Mouse (Mus musculus) lung, embryonic 16.5 days (tissue): ENCODE measurements around the gene Otol1. TPM values are rescaled to one million over a fixed set of nuclear protein-coding genes. Genes with fewer than 3 reads are reported as not detected.

Experiments
- ATAC-seq: fragments of 200-750 bp; cut with Nextera tagmentation; 2 replicates; pipeline ENCODE4 v1.8.0; 2017; ENCODE audit warnings: low read depth, mild to moderate bottlenecking, moderate library complexity
- H3K27ac ChIP-seq: fragments of 300-500 bp; sonication (generic); 2 replicates; pipeline ENCODE4 v1.5.1; 2014; ENCODE audit warnings: mild to moderate bottlenecking, control low read depth, low read length
- H3K27me3 ChIP-seq: fragments of 300-500 bp; sonication (generic); 2 replicates; pipeline ENCODE4 v1.6.1; 2014; ENCODE audit warnings: low read depth, low read length, mixed read lengths; ENCODE audit not compliant: control insufficient read depth, insufficient read depth
- H3K36me3 ChIP-seq: fragments of 300-500 bp; sonication (generic); 2 replicates; pipeline ENCODE4 v1.6.1; 2014; ENCODE audit warnings: low read length; ENCODE audit not compliant: control insufficient read depth, insufficient read depth
- H3K4me1 ChIP-seq: fragments of 300-500 bp; sonication (generic); replicated peaks from 2 replicates; pipeline ENCODE4 v1.6.1; 2014; ENCODE audit warnings: low read length, mixed read lengths; ENCODE audit not compliant: control insufficient read depth, insufficient read depth
- H3K4me2 ChIP-seq: fragments of 300-500 bp; sonication (generic); 2 replicates; pipeline ENCODE4 v1.6.1; 2014; ENCODE audit warnings: low read depth, low read length, control low read depth
- H3K4me3 ChIP-seq: fragments of 300-500 bp; sonication (generic); 2 replicates; pipeline ENCODE4 v1.5.1; 2014; ENCODE audit warnings: mild to moderate bottlenecking, low read length, control low read depth
- H3K9ac ChIP-seq: fragments of 300-500 bp; sonication (generic); 2 replicates; pipeline ENCODE4 v1.6.1; 2014; ENCODE audit warnings: low read length, control low read depth
- H3K9me3 ChIP-seq: fragments of 300-500 bp; sonication (generic); 2 replicates; pipeline ENCODE4 v1.6.1; 2016; ENCODE audit warnings: low read length; ENCODE audit not compliant: control insufficient read depth
- WGBS: fragments of 180-500 bp; shearing (Covaris S2); extraction: QIAGEN DNeasy Blood & Tissue Kit; methylation state at CpG from one replicate; pipeline ENCODE4 v1.1.7; 2014; 5-methylcytosine and 5-hydroxymethylcytosine counted together
- polyA plus RNA-seq: library from polyadenylated mRNA; unstranded; fragments of >200 nt; fragmentation: Nextera tagmentation; extraction: Ambion mirVana; gene quantifications from 2 replicates; pipeline ENCODE4 v1.2.1, GENCODE M21; 2015

Gene Otol1
- not detected in 2 replicates for polyA plus RNA-seq

DNA sequence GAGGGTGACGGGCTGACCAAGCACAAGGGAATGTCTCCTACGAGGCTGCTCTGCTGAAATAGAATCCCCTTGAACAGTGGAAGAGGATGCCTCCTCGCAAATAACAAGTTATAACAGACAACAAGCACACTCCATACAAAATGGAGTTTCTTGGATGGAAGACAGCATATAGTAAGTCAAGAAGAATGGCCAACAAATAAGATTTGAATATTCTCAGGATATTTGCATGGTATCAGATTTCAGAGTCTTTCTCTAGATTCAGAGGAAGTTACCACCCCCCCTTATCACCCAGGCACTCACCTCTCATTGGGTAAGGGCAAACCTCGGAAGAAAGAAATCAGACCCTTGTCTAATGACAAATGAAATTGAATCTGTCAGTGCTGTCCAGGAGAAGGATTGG lies at the start of gene Otol1:
Gene Otol1 (plus strand): TSS at position 301 of the 400 bp plus-strand sequence.
- Histone ChIP-seq H3K9me3 (no peaks in the 10 kb centered on the region), H3K4me2 (no peak within 1 kb of the TSS), H3K4me1 (no peaks in the 10 kb centered on the region), H3K27me3 (no peaks in the 10 kb centered on the region), H3K9ac (no peak within 1 kb of the TSS), H3K36me3 (no peaks in the 10 kb centered on the region), H3K27ac (no peak within 1 kb of the TSS), H3K4me3 (no peak within 1 kb of the TSS)
- 59% methylated on average over 4 of the region's 4 CpGs for WGBS
- ATAC-seq = no peak

DNA sequence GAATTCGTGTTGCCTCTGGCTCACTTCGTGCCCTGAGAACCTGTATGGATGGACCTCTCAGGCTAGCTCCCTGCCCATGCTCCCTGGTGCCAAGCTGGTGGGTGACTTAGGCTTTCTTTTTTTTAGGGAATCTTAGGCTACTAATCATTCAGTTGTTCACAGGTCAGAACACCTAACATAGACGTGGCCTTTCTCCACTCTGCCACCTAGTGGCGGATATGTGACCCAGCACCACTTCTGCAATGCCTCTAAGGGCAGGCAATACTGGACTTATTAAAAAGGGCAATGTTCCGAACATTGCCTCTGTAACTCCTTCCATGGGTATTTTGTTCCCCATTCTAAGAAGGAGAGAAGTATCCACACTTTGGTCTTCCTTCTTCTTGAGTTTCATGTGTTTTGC lies 45.2 kb upstream of the Otol1 start:
- no peak overlapping the region for H3K27ac ChIP-seq
- no peak overlapping the region for H3K9ac ChIP-seq
- no peaks in the 10 kb centered on the region for H3K4me1 ChIP-seq
- WGBS = 54% methylated on average over 5 of the region's 5 CpGs
- H3K9me3 ChIP-seq = no peaks in the 10 kb centered on the region
- no peak for ATAC-seq
- no peak overlapping the region for H3K4me2 ChIP-seq
- no peaks in the 10 kb centered on the region for H3K27me3 ChIP-seq
- no peaks in the 10 kb centered on the region for H3K36me3 ChIP-seq
- no peak overlapping the region for H3K4me3 ChIP-seq

DNA sequence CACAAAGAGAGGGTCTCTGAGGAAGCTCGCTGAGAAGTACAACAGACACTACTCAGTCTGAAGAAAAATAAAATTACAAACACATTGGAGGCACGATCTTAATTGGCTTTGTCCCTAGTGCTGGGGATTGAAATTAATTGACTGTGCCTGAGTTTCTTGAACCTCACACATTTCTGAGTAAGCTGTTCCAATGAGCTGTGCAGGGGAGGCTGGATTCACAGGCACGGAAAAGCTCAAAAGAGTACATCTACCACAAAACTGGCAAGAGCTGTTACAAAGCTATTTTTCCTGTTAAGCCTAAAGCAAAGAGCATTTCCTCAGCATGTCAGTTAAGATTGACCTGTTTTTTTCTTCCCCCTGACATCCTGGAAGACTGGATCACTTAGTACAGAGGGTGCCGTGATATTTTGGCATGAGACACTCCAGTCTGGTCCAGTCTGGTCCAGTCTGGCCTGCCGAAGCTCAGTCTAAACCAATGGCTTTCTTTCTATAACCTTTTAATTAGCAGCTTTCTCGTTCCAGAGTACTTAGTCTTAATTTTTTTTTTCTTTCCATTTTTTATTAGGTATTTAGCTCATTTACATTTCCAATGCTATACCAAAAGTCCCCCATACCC lies 35.8 kb upstream of the Otol1 start:
- Histone ChIP-seq H3K4me2 (no peak overlapping the region), H3K36me3 (no peaks in the 10 kb centered on the region), H3K4me3 (no peak overlapping the region), H3K27me3 (no peaks in the 10 kb centered on the region), H3K9me3 (no peaks in the 10 kb centered on the region), H3K4me1 (no peaks in the 10 kb centered on the region), H3K27ac (no peak overlapping the region), H3K9ac (no peak overlapping the region)
- 75% methylated on average over 6 of the region's 6 CpGs for WGBS
- ATAC-seq = no peak

DNA sequence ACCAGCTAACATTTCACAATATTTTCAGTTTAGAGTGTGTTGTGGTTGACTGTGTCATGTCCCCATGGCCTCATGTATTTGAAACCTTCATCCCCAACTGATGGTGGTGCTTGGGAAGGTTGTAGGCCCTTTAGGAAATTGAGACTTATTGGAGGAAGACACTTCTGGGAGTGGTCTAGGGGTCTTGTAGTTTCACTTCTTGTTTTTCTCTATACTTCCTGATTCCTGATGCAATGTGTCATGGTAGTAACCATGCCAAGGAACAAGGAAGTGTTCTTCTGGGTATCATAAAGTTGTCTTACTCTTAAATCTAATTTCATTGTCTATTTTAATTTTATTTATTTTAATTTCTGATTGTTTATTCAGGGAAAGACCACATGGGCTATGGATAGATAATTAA lies 29.3 kb upstream of the Otol1 start:
- no peak overlapping the region for H3K27ac ChIP-seq
- ATAC-seq = no peak
- H3K4me1 ChIP-seq = no peaks in the 10 kb centered on the region
- H3K27me3 ChIP-seq = no peaks in the 10 kb centered on the region
- no peak overlapping the region for H3K4me3 ChIP-seq
- H3K36me3 ChIP-seq = no peaks in the 10 kb centered on the region
- H3K9me3 ChIP-seq = peaks cover 2% of the 10 kb centered on the region; the same call in 1 of the 2 replicates
- no peak overlapping the region for H3K9ac ChIP-seq
- H3K4me2 ChIP-seq = no peak overlapping the region

DNA sequence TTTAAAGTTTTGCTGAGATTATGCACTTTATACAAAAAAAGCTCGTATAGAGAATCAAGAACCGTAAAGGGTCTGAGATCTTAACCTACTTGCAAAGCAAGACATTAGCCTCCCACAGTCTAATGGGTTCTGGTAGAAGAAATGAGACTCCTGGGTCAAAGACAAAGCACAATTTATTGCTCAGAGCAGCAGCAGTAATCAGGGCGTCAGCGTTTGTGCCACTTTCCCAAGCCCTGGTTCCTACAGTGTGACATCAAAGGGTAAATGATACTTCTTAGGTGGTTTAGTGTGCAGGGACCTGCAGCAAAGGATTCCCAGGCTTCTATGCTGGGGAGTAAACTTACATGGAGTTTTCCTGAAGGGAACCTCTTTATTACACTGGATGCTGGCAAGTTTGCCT lies 13.6 kb upstream of the Otol1 start:
- no peaks in the 10 kb centered on the region for H3K36me3 ChIP-seq
- ATAC-seq = no peak
- no peak overlapping the region for H3K27ac ChIP-seq
- WGBS = 70% methylated on average over 4 of the region's 4 CpGs
- no peak overlapping the region for H3K9ac ChIP-seq
- no peak overlapping the region for H3K4me3 ChIP-seq
- no peaks in the 10 kb centered on the region for H3K4me1 ChIP-seq
- H3K27me3 ChIP-seq = no peaks in the 10 kb centered on the region
- H3K9me3 ChIP-seq = no peaks in the 10 kb centered on the region
- no peak overlapping the region for H3K4me2 ChIP-seq

- Histone ChIP-seq H3K27ac (no peak overlapping the region), H3K9me3 (no peaks in the 10 kb centered on the region), H3K27me3 (no peaks in the 10 kb centered on the region), H3K4me1 (no peaks in the 10 kb centered on the region), H3K4me2 (no peak overlapping the region), H3K36me3 (no peaks in the 10 kb centered on the region), H3K4me3 (no peak overlapping the region), H3K9ac (no peak overlapping the region)
- no peak for ATAC-seq
- 55% methylated on average over 9 of the region's 9 CpGs for WGBS
Measured at GRCm38 (mm10) chr3:70001540-70001939, 5.9 kb upstream of the Otol1 start.

DNA sequence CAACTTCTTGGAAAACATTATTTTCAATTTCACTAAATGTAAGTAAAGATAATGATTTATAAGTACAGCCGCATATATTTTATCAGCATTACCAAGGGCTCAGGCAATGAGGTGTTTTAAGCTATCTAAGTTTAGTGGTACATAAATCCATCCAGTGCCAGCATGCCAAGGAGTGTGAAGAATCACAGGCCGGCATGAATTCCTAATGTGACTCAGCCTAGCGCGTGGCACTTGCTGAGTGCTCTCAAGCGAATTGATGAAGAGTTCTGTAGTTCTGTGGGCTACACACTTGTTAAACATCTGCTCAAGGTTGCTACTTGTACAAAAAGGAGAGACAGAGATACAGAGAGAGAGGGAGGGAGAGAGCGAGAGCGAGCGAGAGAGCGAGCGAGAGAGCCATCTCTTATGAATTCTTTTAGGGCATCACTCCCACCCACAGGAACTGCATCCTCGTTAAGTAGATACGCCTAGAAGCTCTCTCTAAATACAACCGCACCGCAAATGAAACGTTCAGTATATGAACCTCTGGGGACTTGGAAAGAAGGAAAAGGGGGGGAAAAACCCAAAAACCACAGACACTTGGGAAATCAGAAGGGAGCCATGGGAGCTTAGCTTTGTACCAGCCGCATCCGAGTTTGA lies 4.2 kb upstream of the Otol1 start:
- no peaks in the 10 kb centered on the region for H3K9me3 ChIP-seq
- ATAC-seq = no peak
- no peaks in the 10 kb centered on the region for H3K27me3 ChIP-seq
- 71% methylated on average over 17 of the region's 17 CpGs for WGBS
- H3K9ac ChIP-seq = no peak overlapping the region
- H3K4me1 ChIP-seq = no peaks in the 10 kb centered on the region
- no peak overlapping the region for H3K4me3 ChIP-seq
- no peak overlapping the region for H3K27ac ChIP-seq
- no peak overlapping the region for H3K4me2 ChIP-seq
- H3K36me3 ChIP-seq = no peaks in the 10 kb centered on the region

DNA sequence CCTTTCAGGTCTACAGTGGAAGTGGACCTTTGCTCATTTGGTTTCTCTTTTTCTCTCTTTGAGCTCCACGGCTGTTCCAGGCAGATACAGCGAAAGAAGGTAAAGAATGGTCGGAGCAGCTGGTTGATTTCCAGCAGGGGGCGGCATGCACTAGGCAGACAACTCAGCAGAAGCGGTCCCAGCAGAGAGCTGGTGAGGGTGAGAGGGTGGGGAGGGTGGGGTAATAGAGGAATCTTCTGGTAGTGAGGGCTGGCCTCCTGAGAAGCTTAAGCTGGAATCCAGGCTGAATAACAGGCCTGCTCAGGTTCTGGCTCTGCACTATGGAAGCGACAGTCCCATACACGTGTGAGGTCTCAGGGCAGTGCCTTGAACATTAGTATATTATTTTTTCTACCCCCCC lies 3.5 kb upstream of the Otol1 start:
- no peak overlapping the region for H3K4me3 ChIP-seq
- ATAC-seq = no peak

GRCm38 (mm10) chr3:70004379-70004778 lies 3.0 kb upstream of the Otol1 start:
- H3K36me3 ChIP-seq = no peaks in the 10 kb centered on the region
- H3K4me1 ChIP-seq = no peaks in the 10 kb centered on the region
- H3K27ac ChIP-seq = no peak overlapping the region
- no peaks in the 10 kb centered on the region for H3K27me3 ChIP-seq
- no peaks in the 10 kb centered on the region for H3K9me3 ChIP-seq
- H3K9ac ChIP-seq = no peak overlapping the region
- ATAC-seq = no peak
- 56% methylated on average over 8 of the region's 8 CpGs for WGBS
- H3K4me2 ChIP-seq = no peak overlapping the region
- H3K4me3 ChIP-seq = no peak overlapping the region

More for the DNA sequence above, 3.5 kb upstream of the Otol1 start:
- Histone ChIP-seq H3K36me3 (no peaks in the 10 kb centered on the region), H3K9me3 (no peaks in the 10 kb centered on the region), H3K4me1 (no peaks in the 10 kb centered on the region), H3K27me3 (no peaks in the 10 kb centered on the region), H3K27ac (no peak overlapping the region), H3K9ac (no peak overlapping the region), H3K4me2 (no peak overlapping the region)
- WGBS = 36% methylated on average over 7 of the region's 7 CpGs
